Mouse (Mus musculus): ENCODE data around the gene Cplx1.

DNA sequence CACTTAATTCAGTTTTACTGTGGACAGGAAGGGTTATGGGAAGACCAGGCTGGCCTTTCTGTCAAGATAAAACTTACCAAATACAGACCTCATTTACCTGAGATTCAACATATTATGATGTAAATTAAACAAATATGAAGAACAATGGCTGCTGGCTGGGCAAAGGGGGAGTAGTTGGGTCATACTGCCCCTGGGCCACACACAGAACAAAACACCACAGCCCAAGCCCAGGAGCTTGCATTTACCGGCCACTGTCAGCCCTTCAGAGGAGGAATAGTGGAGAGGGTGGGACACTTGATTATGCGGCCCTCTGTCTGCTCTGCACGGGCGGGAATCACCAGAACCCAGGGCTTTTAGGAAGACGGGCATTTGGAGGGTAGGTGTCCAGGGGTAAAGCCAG, 30.9 kb downstream of the Cplx1 start:
- no peak for TF ChIP-seq POLR2A (IDR thresholded peaks at IDR 0.05; ENCODE audit: low read depth, low read length)
- no peak for TF ChIP-seq CTCF (IDR thresholded peaks at IDR 0.05; ENCODE audit: extremely low read depth, insufficient read depth, insufficient read length, insufficient replicate concordance)

Data from spleen, adult 2 months (tissue).